Mouse (Mus musculus) lung, adult 2 months (tissue): Measurements from ENCODE around the gene Dctn1.

Source experiments
- CTCF ChIP-seq: fragments of 200-500 bp; IDR thresholded peaks from 2 replicates; pipeline ENCODE4 v1.5.1; 2011; ENCODE audit warnings: mild to moderate bottlenecking, low read length, control low read depth; ENCODE audit not compliant: insufficient read depth
- POLR2A ChIP-seq: fragments of 200-500 bp; IDR thresholded peaks from 2 replicates; pipeline ENCODE4 v1.6.1; 2011; ENCODE audit warnings: low read depth, mild to moderate bottlenecking, control low read depth, low read length, borderline replicate concordance; ENCODE audit errors: extremely low read depth

DNA sequence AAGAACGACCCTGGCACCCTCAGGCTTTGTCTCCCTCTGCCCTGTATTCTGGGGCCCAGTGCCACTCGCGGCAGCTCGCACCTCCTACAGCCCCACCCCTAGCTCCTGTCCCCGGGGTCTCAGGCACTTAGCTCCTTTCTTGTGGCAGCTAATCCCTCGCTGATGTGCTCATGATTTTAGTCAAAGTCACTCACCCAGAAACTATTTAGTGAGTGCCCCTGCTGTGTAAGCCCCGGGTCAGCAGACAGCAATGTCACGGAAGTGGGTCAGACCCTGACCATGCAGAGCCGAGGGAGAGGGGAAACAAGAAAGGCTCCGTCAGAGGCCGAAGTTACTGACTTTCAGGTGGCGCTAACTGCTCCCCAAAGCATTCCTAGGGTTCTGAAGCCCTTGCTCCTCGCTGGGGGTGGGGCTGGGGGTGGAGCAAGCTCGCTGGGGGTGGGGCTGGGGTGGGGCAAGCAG, 68.6 kb downstream of the Dctn1 start:
- TF ChIP-seq CTCF (no peak), POLR2A (no peak)
